Mouse (Mus musculus): ENCODE measurements around the gene Dlk2.

Gene Dlk2

DNA sequence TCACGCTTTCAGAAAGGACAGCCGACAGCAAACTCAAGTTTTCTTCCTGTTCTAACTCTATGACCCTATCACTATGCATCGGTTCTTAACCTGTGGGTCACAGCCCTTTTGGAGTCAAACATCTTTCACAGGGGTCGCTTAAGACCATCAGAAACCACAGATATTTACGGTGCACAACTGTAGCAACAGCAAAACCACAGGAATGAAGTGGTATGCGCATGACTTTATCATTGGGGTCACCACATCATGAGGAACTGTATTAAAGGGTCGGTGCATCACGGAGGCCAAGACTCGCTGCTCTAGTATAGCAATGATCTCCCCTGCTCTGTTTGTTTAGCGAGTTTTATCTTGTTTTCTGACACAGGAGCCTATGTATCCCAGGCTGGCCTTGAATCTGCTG, 18.6 kb downstream of the Dlk2 start:
- no peak for DNase-seq (ENCODE audit: extremely low spot score, low spot score)

DNA sequence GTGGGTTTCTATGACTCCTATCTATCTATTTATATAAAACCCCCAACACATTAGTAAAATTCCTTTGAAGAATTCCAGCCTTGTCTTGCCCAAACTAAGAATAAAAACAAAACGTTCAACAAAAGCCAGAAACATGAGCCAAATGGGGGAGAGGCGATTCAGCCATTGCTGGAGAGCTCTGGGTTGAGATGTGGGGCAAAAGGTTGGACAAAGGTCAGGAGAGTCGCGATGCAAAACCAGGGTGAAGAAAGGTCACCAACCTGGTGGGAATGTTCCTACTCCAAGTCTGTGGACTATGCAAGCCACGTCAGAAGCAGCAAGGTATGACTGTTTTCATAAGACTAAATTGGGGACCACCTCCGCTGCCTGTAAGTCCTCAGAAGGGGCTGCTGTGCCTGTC, 23.3 kb downstream of the Dlk2 start:
- no peak for DNase-seq (ENCODE audit: extremely low spot score, low spot score)

DNA sequence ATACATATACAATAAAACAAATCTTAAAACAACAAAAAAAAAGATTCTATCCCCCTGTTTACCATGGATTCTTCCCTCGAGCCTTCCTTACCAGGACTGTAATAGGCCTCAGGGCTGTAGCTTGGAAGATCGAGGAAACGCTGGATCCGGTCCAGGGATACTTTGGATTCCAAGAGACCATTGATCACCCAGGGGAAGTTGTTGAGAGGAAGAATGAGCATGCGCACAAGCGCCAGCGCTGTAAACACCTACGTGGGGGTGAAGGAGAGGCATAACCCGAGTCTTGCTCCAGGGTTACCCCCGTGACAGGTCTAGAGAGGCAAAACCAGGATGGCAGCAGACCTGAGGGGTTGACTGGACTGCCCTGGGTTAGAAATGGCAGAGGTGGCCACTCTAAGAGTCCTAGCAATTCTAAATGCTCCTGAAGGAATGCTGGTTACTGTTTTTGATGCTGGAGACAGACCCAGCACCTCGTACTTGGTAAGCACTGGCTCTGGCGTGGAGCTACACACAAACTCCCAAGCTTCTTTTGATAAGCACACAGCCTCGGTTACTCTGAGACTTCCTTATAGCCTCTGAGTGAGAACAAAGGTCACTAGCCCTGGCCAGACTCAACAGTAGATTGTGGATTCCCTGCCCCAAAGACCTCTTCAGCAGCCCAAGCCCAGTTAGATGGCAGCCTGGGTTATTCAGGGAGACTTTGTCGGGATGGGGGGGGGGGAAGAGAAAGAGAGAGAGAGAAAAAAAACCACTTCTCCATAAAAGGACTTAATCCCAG, 25.0 kb downstream of the Dlk2 start:
- DNase-seq (ENCODE audit: extremely low spot score, low spot score): no peak

DNA sequence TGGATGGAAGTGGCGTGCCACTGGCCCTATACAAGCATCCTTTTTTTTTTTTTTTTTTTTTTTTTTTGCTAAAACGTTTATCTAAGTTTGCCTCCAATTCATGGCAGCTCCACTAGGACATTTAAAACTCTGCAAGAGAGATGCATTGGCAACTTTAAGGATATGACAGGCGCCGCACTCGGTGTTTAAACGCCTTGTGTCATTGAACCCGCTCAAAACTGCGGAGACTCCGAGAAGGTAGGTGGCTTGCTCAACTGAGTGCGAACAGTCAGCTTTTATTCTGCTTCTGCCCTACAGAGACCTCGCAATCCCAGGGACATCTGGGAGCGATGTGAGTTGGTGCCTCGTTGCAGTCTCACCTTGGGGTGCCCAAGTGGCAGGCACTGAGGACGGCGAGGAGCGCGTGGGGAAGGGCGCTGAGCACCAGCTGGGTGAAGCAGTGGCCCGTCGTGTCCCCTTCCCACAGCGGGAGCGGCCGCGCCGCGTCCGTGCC, 30.2 kb downstream of the Dlk2 start:
- DNase-seq (ENCODE audit: extremely low spot score, low spot score): no peak

DNA sequence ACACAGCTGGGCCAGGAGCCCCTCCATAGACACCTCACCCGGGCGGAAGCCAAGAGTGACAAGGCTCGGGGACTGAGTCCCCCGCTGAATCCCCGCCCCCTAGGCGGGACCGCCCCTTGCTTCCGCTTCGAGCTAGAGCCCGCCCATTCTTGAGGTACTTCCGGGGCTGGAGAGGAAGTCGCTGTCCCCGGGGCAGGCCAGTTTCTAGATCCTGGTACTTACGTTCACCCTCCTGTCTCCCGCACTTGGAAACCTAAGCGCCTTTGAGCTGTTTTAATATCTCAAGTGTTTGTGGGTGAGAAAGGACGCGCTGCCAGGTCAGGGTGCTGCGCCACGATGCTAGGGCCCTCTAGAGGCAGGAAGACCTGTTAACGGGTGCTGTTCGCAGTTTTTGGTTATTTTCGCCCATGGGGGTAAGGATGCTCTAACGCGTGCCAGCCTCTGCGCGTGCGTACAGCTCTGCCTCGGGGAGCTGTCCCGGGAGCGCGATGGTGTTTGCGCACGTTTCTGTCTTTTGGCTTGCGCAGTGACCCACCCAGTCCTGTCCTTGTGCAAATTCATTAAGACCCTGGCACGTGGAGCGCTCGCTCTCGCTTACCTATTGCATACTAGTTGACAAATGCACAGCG, 30.8 kb downstream of the Dlk2 start, which contains the start of gene Abcc10:
Abcc10 (minus strand) TSS at position 447 of the 629 bp plus-strand sequence.
- peak; percentile 96 for DNase-seq (ENCODE audit: extremely low spot score, low spot score)

DNA sequence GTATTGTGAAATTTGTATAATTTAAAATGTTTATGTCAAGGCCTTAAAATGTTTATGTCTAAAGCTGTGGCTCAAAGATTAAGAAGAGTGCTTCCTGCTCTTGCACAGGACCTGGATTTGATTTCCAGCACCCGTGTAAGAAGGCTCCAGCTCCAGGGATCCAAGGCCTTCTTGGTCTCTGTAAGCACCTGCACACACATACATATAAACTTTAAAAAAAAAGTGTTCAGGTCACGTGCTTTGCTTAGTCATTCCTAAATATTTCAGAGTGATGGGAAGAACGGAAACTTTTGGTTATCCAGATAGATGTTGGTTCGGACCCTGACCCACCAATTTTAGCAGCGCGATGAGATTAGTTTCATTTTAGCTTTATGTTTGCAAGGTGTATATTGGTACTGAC, 31.5 kb downstream of the Dlk2 start:
- no peak for DNase-seq (ENCODE audit: extremely low spot score, low spot score)

DNA sequence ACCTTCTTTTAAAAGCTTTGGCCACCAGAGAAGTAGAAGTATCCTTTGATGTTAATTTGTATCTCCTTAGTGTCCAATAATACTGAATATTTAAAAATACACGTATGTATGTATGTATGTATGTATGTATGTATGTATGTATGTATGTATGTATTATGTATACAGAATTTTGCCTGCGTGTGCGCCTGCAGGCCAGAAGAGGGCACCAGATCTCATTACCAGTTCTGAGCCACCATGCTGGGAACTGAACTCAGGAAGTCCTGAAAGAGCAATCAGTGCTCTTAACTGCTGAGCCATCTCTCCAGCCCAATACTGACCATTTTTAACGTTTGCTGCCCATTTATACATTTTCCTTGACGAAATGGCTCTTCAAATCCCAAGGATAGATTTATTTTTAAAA, 39.3 kb downstream of the Dlk2 start:
- no peak for DNase-seq (ENCODE audit: extremely low spot score, low spot score)

DNA sequence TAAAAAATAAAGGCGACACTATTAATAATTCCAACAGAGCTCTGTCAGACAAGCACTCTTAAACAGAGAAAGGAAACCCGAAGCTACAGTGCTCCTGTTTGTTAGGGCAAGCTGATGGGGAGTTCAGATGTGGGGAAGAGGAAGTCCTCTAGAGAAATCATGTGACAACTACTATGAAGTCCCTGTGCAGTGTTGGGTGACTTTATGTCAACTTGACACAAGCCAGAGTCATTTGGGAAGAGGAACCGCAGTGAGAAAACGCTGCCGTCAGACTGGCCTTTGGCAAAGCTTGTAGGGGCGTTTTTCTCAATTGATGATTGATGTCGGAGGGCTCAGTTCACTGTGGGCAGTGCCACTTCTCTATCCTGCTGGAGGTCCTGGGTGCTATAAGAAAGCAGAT, 44.0 kb downstream of the Dlk2 start:
- no peak for DNase-seq (ENCODE audit: extremely low spot score, low spot score)

DNA sequence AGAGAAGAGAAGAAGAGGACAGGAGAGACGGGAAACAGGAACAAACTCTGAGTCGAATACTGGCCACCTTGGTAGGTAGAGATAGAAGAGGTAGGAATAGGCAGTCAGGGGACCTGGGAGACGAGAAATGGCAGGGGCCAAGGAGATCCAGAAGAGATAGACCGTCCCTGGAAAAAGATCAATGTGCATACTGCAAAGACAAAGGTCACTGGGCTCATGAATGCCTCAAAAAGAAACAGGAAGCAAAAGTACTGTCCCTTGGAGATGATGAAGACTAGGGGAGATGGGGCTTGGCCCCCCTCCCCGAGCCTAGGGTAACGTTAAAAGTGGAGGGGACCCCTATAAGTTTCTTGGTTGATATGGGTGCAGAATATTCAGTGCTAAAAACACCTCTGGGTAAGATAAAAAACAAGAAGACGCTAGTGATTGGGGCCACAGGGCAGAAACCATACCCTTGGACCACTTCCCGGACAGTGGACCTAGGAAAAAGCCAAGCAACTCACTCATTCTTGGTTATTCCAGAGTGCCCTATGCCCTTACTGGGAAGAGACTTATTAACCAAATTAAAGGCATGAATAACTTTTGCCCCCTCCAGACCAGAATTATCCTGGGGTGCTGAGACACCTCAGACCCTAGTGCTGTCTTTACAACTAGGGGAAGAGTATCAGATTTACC, 53.9 kb downstream of the Dlk2 start:
- DNase-seq (ENCODE audit: extremely low spot score, low spot score): no peak
